Mouse (Mus musculus) layer of hippocampus, adult 9-10 months (tissue): ENCODE results near the gene Gm20830.
"Not testable (repeated sequence)": the region's sequence is repeated elsewhere in the genome, so short reads cannot be mapped to it uniquely, and the experiment has no call there.

Source experiments
- DNase-seq: peaks from one replicate; pipeline ENCODE4 v3.0.0; 2022; ENCODE audit warnings: low spot score

Gm20830 gene

DNA sequence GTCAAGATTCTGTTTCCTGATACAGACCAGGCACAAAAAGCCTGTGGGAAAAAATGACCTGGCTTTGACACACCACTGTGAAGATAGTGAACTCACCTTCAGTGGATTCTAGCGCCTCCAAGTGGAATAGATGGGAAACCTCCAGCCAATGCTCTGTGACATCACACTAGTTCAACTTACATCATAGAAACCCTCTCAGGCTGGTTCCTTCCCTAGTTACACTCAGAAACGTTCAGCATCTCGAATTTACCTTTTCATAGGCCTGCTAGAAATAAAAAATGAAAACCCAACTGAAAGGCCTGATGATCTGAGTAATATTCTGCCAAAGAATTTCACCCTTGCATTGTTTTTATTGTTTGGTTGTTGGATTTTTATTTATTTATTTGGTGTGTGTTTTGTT lies at the start of gene Gm20830:
Gene Gm20830 (minus strand): TSS at position 101 of the 400 bp plus-strand sequence.
- not testable (repeated sequence) for DNase-seq
